ENCODE assay signal across 10 mouse cellular contexts in the genomic region with DNA sequence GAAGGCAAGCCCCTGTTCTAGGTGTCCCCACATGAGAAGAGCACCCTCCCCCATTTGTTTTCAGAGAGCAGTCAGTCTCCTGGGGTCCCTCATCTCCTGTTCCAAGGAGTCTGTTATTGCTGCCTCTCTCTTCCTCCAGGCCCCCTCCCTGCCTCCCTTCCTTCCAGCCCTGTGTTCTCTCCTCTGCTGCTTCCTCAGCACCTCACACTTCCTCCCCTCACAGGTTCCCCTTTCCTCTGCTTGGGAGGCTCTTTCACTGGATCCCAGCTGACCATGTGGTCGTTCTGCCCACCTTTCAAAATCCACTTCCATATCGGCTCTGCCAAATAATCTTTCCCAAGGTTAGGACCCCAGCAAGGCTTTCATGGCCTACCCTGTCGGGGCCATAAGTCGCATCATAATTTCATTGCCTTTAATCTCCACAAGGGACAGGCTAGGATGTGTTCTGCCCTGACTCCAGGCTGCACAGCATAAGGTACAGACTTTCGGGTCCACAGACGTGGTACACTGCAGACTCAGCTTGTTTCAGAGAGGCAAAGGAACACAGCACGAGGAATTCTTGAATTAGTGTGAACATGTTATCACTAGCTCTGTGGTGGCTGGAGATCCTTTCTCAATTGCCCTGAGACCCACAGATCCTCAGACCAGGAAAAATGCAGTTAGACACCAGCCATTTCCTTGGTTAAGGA. TPM values are rescaled to one million over a fixed set of nuclear protein-coding genes. Genes with fewer than 3 reads are reported as not detected.
DNase-seq lines count a peak whose midpoint lies in the region; ATAC-seq and TF ChIP-seq lines count a peak whose summit lies in the region.
"Had no signal": no experiment of that assay in that cellular context is flagged by ENCODE, and none has a peak within 500 bp of the region (broad histone marks: within the 10 kb centered on the region; RNA-seq: fewer than 3 reads in every experiment).

No protein-coding gene starts in this region.

- H3K4me2 ChIP-seq in lung, embryonic 16.5 days (ENCODE audit: low read depth, low read length): no peak overlapping the region
- no peak overlapping the region for H3K4me2 ChIP-seq in intestine, embryonic 14.5 days (ENCODE audit: low read length)
- H3K4me2 ChIP-seq in stomach, embryonic 14.5 days (replicated peaks; ENCODE audit: low read depth, low read length): no peak overlapping the region

- H3K36me3 ChIP-seq in lung, embryonic 16.5 days (ENCODE audit: control insufficient read depth, insufficient read depth, low read length): no peaks in the 10 kb centered on the region
- no peaks in the 10 kb centered on the region for H3K36me3 ChIP-seq in intestine, embryonic 14.5 days (ENCODE audit: control insufficient read depth, insufficient read depth, low read length)
- no peaks in the 10 kb centered on the region for H3K36me3 ChIP-seq in stomach, embryonic 14.5 days (ENCODE audit: control insufficient read depth, insufficient read depth, low read length)

- intact Hi-C loops in heart, postnatal 25 days (cut with DNase I): loop anchor here (2.0 kb wide), 1 partner anchor 16 kb away; no protein-coding TSS in a partner anchor

- peak; percentile 46 for ATAC-seq in lung, embryonic 16.5 days (ENCODE audit: low read depth)
- no peak; the same call in 1 of the 2 replicates for ATAC-seq in intestine, embryonic 14.5 days (replicated peaks; ENCODE audit: low FRiP score, low TSS enrichment, low read depth)
- ATAC-seq in stomach, embryonic 14.5 days (ENCODE audit: insufficient number of reproducible peaks, insufficient read depth, low FRiP score, low read depth): no peak
- ATAC-seq: inflammation-experienced regulatory T-cells, adult 6 months had no signal

- H3K9ac ChIP-seq in lung, embryonic 16.5 days (ENCODE audit: low read length): peak overlapping the region; percentile 44; the same call in 1 of the 2 replicates
- no peak overlapping the region for H3K9ac ChIP-seq in intestine, embryonic 14.5 days (ENCODE audit: low read length)
- H3K9ac ChIP-seq in stomach, embryonic 14.5 days (replicated peaks; ENCODE audit: low read depth, low read length): no peak overlapping the region

- H3K27ac ChIP-seq in lung, embryonic 16.5 days (ENCODE audit: low read length): peak overlapping the region; percentile 61
- peak overlapping the region; percentile 64 for H3K27ac ChIP-seq in intestine, embryonic 14.5 days (ENCODE audit: low read depth)
- H3K27ac ChIP-seq in stomach, embryonic 14.5 days (ENCODE audit: low read length): peak overlapping the region; percentile 74

- H3K27me3 ChIP-seq in lung, embryonic 16.5 days (ENCODE audit: control insufficient read depth, insufficient read depth, low read depth, low read length): no peaks in the 10 kb centered on the region
- no peaks in the 10 kb centered on the region for H3K27me3 ChIP-seq in intestine, embryonic 14.5 days (replicated peaks; ENCODE audit: control insufficient read depth, insufficient read depth, low read length)
- no peaks in the 10 kb centered on the region for H3K27me3 ChIP-seq in stomach, embryonic 14.5 days (ENCODE audit: control insufficient read depth, insufficient read depth, low read length)

- H3K9me3 ChIP-seq in lung, embryonic 16.5 days (ENCODE audit: control insufficient read depth, low read length): no peaks in the 10 kb centered on the region
- no peaks in the 10 kb centered on the region for H3K9me3 ChIP-seq in intestine, embryonic 14.5 days (ENCODE audit: control insufficient read depth, low read length)
- H3K9me3 ChIP-seq in stomach, embryonic 14.5 days (ENCODE audit: control insufficient read depth, low read depth, low read length): no peaks in the 10 kb centered on the region

- peaks cover 24% of the 10 kb centered on the region for H3K4me1 ChIP-seq in lung, embryonic 16.5 days (replicated peaks; ENCODE audit: control insufficient read depth, insufficient read depth, low read length)
- peaks cover 25% of the 10 kb centered on the region for H3K4me1 ChIP-seq in lung, adult 2 months (ENCODE audit: control insufficient read depth, insufficient read depth, low read length)
- peaks cover 21% of the 10 kb centered on the region for H3K4me1 ChIP-seq in intestine, embryonic 14.5 days (replicated peaks; ENCODE audit: control insufficient read depth, insufficient read depth, low read length)
- peaks cover 19% of the 10 kb centered on the region for H3K4me1 ChIP-seq in stomach, embryonic 14.5 days (ENCODE audit: control insufficient read depth, insufficient read depth, low read length)

- no peak for TF ChIP-seq CTCF in lung, adult 2 months (IDR thresholded peaks at IDR 0.05; ENCODE audit: insufficient read depth, low read length)

- no peak overlapping the region for H3K4me3 ChIP-seq in lung, embryonic 16.5 days (ENCODE audit: low read length)
- no peak overlapping the region for H3K4me3 ChIP-seq in lung, adult 2 months (replicated peaks; ENCODE audit: extremely low read depth, low read depth, low read length)
- no peak overlapping the region for H3K4me3 ChIP-seq in intestine, embryonic 14.5 days (ENCODE audit: low read depth, low read length)
- no peak overlapping the region for H3K4me3 ChIP-seq in stomach, embryonic 14.5 days (ENCODE audit: low read depth, low read length)

- 47% methylated on average over 7 of the region's 7 CpGs for WGBS in lung, embryonic 16.5 days
- WGBS in lung, adult 2 months: 46% methylated on average over 7 of the region's 7 CpGs
- 47% methylated on average over 7 of the region's 7 CpGs for WGBS in intestine, embryonic 14.5 days
- 47% methylated on average over 7 of the region's 7 CpGs for WGBS in stomach, embryonic 14.5 days

- peak; percentile 94 for DNase-seq in heart, adult 11 months
- no peak for DNase-seq in heart, postnatal 25 days (ENCODE audit: low spot score)
- no peak for DNase-seq in lung, adult 2 months
- no peak for DNase-seq in intestine, embryonic 14.5 days (ENCODE audit: low spot score)
- DNase-seq in urinary bladder, postnatal 4 days (ENCODE audit: low spot score in 2 of 2): no peak
- DNase-seq in ovary, postnatal 14 days (ENCODE audit: low spot score): no peak
- DNase-seq: thymus, postnatal 4 days had no signal

- no peak for TF ChIP-seq POLR2A in lung, adult 2 months (IDR thresholded peaks at IDR 0.05; ENCODE audit: borderline replicate concordance, extremely low read depth, low read depth, low read length)

RNA-seq across cellular contexts. Expression of a gene that starts 29.5 kb away (rescaled TPM):
- total RNA-seq in heart, postnatal 25 days (2021): 100 to 1,000 TPM in 1 of 2 experiments, 10 to 100 TPM in 1; 96.9 to 110 TPM
- 131 and 152 TPM in 2 replicates for polyA plus RNA-seq in lung, embryonic 16.5 days (2015; fragmentation: Nextera tagmentation; extraction: Ambion mirVana)
- 261 and 286 TPM in 2 replicates for polyA plus RNA-seq in lung, adult 2 months (2012; rRNA removed)
- 159 and 165 TPM in 2 replicates for polyA plus RNA-seq in intestine, embryonic 14.5 days (2014; fragmentation: Nextera tagmentation; extraction: Ambion mirVana)
- polyA plus RNA-seq in stomach, embryonic 14.5 days (2014; fragmentation: Nextera tagmentation; extraction: Ambion mirVana): 228 and 245 TPM in 2 replicates
